Mouse (Mus musculus): ENCODE data around the gene Tlr5.

Tlr5 gene

DNA sequence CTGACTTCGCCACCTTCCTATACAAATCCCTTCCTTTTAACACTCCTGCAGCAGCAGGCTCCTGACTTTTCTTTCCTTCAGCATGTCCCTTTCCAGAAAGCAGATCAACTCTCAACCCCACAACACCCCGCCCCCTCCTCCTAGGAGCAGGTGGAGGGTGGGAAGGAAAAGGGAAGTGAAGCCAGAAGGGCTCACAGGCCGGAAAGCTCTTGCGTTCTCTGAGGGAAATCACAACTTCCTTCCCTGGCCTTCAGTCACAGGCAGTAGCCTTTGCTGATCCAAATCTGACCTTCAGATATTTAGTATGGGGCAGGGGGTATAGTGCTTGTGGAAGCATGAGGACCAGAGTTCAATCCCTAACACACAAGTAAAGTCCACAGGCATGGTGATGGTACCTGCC lies 921 bp upstream of the Tlr5 start:
- in situ Hi-C loops (cut with MboI, MseI) = no loop called here

DNA sequence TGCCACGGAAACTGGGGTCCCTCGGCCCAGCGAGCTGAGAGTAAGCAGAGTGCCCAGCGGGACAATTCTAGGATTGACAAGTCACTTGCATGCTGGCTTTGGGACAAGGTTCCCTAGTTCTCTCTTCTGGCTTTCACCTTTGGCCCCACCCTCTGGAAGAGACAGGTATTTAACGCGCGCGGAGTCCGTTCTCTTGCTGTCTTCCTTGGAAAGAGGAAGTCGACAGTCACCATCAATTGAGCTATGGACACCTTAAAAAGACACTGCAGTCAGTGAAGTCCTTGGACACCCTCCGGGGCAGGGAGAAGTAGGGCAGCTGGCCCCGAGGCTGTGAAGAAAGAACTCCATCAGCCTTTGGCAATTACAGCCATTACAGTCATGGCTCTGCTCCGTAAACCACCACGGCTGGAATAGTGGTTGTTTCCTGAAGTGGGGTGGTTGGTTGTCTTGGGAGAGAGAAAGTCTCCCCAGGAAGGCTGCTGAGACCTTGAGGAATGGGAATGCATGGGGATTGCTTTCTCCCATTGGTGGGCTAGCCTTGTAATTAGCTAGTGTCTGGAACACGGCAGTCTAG lies 546 bp downstream of the Tlr5 start:
- in situ Hi-C loops (cut with MboI, MseI) = no loop called here

GRCm38 (mm10) chr1:182956186-182956960 lies 1.8 kb downstream of the Tlr5 start:
- in situ Hi-C loops (cut with MboI, MseI) = no loop called here

DNA sequence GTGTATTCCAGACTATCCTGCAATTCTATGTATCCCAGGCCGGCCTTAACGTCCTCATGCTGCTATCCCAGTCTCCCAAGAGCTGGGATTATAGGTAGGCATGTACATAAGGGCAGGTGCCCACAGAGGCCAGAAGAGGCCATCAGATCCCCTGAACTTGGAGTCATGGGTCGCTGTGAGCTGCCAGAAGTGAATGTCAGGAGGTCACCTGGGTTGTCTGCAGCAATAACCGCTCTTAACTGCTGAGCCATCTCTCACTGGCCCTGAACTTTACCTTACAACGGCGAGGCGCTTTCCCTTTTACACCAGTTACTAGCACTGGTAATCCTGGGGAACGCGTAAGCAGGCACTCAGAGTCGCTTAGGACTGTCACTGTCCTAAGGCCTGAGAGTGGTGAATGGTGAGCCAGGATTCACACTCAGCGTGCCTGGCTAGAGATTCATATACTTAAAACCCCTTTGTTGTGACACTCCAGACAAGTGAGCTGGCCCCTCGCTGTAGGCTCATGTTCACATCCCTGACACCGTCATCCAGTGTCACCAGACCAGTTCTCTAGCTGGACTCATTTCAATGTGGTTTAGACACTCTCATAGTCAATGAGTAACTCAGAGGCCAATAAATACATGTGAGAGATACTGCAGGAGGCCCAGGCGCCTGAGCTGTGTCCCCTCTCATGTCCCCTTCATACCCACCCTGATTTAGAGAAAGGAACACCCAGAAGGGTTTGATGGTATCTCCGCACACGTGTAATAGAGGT lies 2.6 kb downstream of the Tlr5 start:
- in situ Hi-C loops (cut with MboI, MseI) = no loop called here

- in situ Hi-C loops (cut with MboI, MseI) = no loop called here
These were observed 3.4 kb downstream of the Tlr5 start for GRCm38 (mm10) chr1:182957826-182958544.

GRCm38 (mm10) chr1:182958824-182959223 lies 4.2 kb downstream of the Tlr5 start:
- in situ Hi-C loops (cut with MboI, MseI) = no loop called here

GRCm38 (mm10) chr1:182959251-182959691 lies 4.7 kb downstream of the Tlr5 start:
- in situ Hi-C loops (cut with MboI, MseI) = no loop called here

DNA sequence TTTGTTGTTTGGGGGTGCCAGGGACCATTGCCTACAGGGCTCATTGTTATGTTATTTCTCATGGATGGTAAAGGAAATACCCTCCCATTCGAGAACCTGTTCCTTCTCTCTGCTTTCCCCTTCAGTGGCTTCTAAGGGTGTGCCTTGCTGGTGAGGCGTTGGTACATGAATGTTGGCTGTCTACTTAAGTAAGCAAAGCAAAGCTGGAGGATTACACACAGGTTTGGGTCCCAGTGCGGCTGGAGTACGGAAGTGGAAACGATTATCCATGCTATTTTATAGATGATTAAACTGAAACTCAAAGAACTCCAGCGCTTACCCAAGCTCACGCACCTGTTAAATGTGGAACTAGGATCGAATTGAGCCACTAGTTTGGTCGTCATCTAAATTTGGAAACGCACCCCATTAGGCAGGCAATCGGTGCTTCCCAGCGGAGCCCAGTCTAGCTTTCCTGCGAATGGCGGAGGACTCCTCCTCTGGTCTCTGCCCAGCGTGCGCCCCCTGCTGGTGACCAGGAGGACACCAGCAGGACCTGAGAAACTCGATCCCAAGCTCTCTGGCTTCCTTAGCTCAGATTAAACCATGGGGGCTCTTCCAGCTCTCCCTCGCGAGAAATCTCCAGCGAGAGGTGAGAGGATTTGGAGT lies 5.3 kb downstream of the Tlr5 start:
- in situ Hi-C loops (cut with MboI, MseI) = no loop called here

- in situ Hi-C loops (cut with MboI, MseI) = no loop called here
These were observed 6.5 kb downstream of the Tlr5 start for GRCm38 (mm10) chr1:182961076-182961475.

DNA sequence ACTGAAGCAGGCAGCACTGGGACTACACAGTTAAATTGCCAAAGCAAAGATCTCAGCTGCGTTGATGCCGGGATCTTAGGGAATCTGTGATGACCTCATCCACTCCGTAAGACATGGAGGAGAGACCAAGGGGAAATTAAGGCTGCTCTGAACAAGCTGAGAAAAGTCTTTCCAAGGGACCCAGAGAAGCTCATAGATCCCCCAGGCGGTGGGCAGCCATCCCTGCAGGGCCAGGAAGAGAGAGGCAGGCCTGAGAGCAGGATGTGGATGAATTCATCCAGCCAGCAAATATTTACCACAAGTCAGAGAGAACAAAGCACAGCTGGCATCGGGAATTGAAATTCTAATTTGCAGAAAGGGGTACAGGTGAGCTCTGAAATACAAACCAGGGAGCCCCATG lies 8.7 kb downstream of the Tlr5 start:
- in situ Hi-C loops (cut with MboI, MseI) = no loop called here

- in situ Hi-C loops (cut with MboI, MseI) = no loop called here
These were observed 10.4 kb downstream of the Tlr5 start for GRCm38 (mm10) chr1:182964855-182965466.

GRCm38 (mm10) chr1:182968732-182969131 lies 14.1 kb downstream of the Tlr5 start:
- in situ Hi-C loops (cut with MboI, MseI) = no loop called here

GRCm38 (mm10) chr1:182972240-182972639 lies 17.7 kb downstream of the Tlr5 start:
- in situ Hi-C loops (cut with MboI, MseI) = no loop called here

DNA sequence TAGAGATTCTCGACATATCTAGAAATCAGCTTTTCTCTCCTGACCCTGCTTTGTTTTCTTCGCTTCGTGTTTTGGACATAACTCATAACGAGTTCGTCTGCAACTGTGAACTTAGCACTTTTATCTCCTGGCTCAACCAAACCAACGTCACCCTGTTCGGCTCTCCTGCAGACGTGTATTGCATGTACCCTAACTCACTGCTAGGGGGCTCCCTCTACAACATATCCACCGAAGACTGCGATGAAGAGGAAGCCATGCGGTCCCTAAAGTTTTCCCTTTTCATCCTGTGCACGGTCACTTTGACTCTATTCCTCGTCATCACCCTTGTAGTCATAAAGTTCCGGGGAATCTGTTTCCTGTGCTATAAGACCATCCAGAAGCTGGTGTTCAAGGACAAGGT lies 20.2 kb downstream of the Tlr5 start:
- in situ Hi-C loops (cut with MboI, MseI) = no loop called here

DNA sequence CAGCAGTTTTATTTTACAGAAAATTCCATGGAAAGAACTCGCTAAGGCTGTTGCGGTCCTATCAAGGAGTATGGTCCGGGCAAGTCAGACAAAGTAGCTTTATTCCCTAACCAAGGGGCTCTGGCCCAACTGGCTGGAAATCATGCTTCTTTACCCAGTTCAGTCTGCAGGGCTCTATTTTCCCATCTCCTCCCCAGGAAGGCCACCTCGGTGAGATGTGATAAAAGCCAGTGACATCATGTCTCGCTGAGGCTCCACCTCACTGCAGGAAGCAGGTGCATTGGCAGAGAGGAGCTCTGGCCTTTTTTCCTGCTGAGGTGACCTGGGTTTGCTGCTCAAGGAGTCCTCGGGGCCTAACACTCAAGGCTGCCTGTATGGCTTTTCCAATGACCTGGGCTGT lies 26.1 kb downstream of the Tlr5 start:
- in situ Hi-C loops (cut with MboI, MseI) = no loop called here

- in situ Hi-C loops (cut with MboI, MseI) = no loop called here
These were observed 28.4 kb downstream of the Tlr5 start for GRCm38 (mm10) chr1:182982995-182983394.

DNA sequence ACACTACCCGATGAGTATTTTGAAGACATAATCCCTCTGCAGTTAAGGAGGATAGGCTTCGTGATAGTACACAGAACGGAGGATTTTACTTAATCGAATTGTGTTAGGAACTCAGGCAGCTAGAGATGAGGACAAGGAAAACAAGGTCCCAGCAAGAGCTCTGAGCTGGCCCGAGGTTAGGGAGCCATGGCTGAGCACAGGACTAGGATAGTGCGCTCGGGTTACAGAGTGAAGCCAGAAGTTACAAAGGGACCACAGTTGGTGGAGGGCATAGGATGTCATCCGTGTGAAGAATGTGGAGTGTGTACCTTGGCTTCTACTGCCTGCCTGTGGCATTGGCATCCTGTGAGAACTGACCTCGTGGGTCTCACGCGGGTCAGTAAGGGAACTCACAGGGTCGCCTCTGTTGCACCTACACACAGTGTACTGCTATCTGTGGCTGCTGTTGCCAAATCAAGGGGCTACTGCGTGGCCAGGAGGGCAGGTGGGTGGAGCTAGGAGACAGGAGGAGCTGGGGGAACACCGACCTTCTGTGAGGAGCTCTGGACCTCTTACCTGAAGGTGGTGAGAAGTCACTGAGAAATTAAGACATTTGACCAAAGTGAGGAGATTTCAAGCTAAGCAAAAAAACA lies 29.0 kb downstream of the Tlr5 start:
- in situ Hi-C loops (cut with MboI, MseI) = no loop called here

- in situ Hi-C loops (cut with MboI, MseI) = no loop called here
These were observed 31.7 kb downstream of the Tlr5 start for GRCm38 (mm10) chr1:182986243-182986642.

DNA sequence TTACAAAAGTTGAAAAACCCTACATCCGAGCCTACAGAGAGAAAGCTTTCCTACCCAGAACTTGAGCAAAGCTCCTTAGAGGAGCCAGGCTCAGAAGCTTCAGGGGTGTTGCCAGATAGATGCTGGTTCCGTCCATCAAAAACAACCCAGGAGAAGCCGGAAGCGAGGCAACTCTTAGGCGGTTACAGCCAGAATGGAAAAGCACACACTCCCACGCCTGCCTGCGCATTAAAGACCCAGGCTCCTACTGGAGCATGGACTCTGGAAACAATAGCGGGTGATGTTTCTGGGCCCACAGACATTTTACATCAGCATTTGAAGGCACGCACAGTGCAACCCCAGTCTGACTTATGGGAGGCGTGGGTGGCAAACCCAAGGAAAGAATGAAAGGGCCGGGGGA lies 32.2 kb downstream of the Tlr5 start:
- in situ Hi-C loops (cut with MboI, MseI) = no loop called here

GRCm38 (mm10) chr1:182987801-182988200 lies 33.2 kb downstream of the Tlr5 start:
- in situ Hi-C loops (cut with MboI, MseI) = no loop called here

GRCm38 (mm10) chr1:182988646-182989045 lies 34.1 kb downstream of the Tlr5 start:
- in situ Hi-C loops (cut with MboI, MseI) = no loop called here

All from T-helper 2 cell (primary cell).